Mouse (Mus musculus) liver, embryonic 13.5 days (tissue): ENCODE data around the gene Slc26a1. TPM values are rescaled to one million over a fixed set of nuclear protein-coding genes. Genes with fewer than 3 reads are reported as not detected.

Experiments used
- ATAC-seq: fragments of 200-750 bp; cut with Nextera tagmentation; 2 replicates; pipeline ENCODE4 v1.8.0; 2017; ENCODE audit warnings: low read depth, mild to moderate bottlenecking, moderate number of reproducible peaks, moderate library complexity
- DNase-seq: peaks from one replicate; pipeline ENCODE4 v3.0.0; 2022
- H3K27ac ChIP-seq: fragments of 300-500 bp; sonication (generic); 2 replicates; pipeline ENCODE4 v1.5.1; 2015; ENCODE audit warnings: moderate library complexity, mild to moderate bottlenecking, inconsistent platforms
- H3K27me3 ChIP-seq: fragments of 300-500 bp; sonication (generic); 2 replicates; pipeline ENCODE4 v1.6.1; 2015; ENCODE audit warnings: mild to moderate bottlenecking, inconsistent platforms
- H3K36me3 ChIP-seq: fragments of 300-500 bp; sonication (generic); 2 replicates; pipeline ENCODE4 v1.6.1; 2015; ENCODE audit warnings: mild to moderate bottlenecking, inconsistent platforms
- H3K4me1 ChIP-seq: fragments of 300-500 bp; sonication (generic); replicated peaks from 2 replicates; pipeline ENCODE4 v1.6.1; 2015; ENCODE audit warnings: inconsistent platforms
- H3K4me2 ChIP-seq: fragments of 300-500 bp; sonication (generic); 2 replicates; pipeline ENCODE4 v1.6.1; 2015; ENCODE audit warnings: inconsistent platforms, mild to moderate bottlenecking, moderate library complexity
- H3K4me3 ChIP-seq: fragments of 300-500 bp; sonication (generic); replicated peaks from 2 replicates; pipeline ENCODE4 v1.5.1; 2015; ENCODE audit warnings: mild to moderate bottlenecking, inconsistent platforms
- H3K9ac ChIP-seq: fragments of 300-500 bp; sonication (generic); 2 replicates; pipeline ENCODE4 v1.6.1; 2015; ENCODE audit warnings: mild to moderate bottlenecking, inconsistent platforms
- H3K9me3 ChIP-seq: fragments of 300-500 bp; sonication (generic); replicated peaks from 2 replicates; pipeline ENCODE4 v1.6.1; 2016; ENCODE audit warnings: inconsistent platforms
- WGBS: fragments of 180-500 bp; shearing (Covaris S2); methylation state at CpG from one replicate; pipeline ENCODE4 v1.1.7; 2015; ENCODE audit not compliant: insufficient replicate concordance; 5-methylcytosine and 5-hydroxymethylcytosine counted together
- polyA plus RNA-seq: library from polyadenylated mRNA; unstranded; fragments of >200 nt; fragmentation: Nextera tagmentation; extraction: Ambion mirVana; gene quantifications from 2 replicates; pipeline ENCODE4 v1.2.1, GENCODE M21; 2015

Slc26a1 gene
- polyA plus RNA-seq, 1 experiment from 2014 or later, result 12.0 TPM

GRCm38 (mm10) chr5:108691152-108691551 lies 15.8 kb upstream of the Slc26a1 start:
- H3K27me3 ChIP-seq, result peaks cover 8% of the 10 kb centered on the region; the same call in 1 of the 2 replicates
- DNase-seq (no peak), ATAC-seq (no peak)
- H3K4me3 ChIP-seq, result no peak overlapping the region
- 52% methylated on average over 4 of the region's 4 CpGs for WGBS
- peaks cover 39% of the 10 kb centered on the region for H3K4me1 ChIP-seq
- no peaks in the 10 kb centered on the region for H3K9me3 ChIP-seq
- 0 out of 2 replicates have a peak overlapping the region, but pooled peaks have one; percentile 99 for H3K4me2 ChIP-seq
- H3K36me3 ChIP-seq, result no peaks in the 10 kb centered on the region
- no peak overlapping the region for H3K27ac ChIP-seq
- no peak overlapping the region for H3K9ac ChIP-seq

GRCm38 (mm10) chr5:108689091-108689490 lies 13.7 kb upstream of the Slc26a1 start:
- Histone ChIP-seq H3K27ac (no peak overlapping the region), H3K27me3 (peaks cover 8% of the 10 kb centered on the region; the same call in 1 of the 2 replicates), H3K9ac (no peak overlapping the region), H3K36me3 (no peaks in the 10 kb centered on the region), H3K4me3 (no peak overlapping the region), H3K9me3 (no peaks in the 10 kb centered on the region), H3K4me1 (peaks cover 23% of the 10 kb centered on the region), H3K4me2 (no peak overlapping the region)
- no peak for ATAC-seq
- 70% methylated on average over 5 of the region's 5 CpGs for WGBS
- no peak for DNase-seq

GRCm38 (mm10) chr5:108680871-108681270 lies 5.5 kb upstream of the Slc26a1 start:
- ATAC-seq, result no peak
- no peak overlapping the region for H3K9ac ChIP-seq

GRCm38 (mm10) chr5:108679909-108680308 lies 4.5 kb upstream of the Slc26a1 start:
- H3K27me3 ChIP-seq, result no peaks in the 10 kb centered on the region
- H3K9me3 ChIP-seq, result no peaks in the 10 kb centered on the region
- no peak overlapping the region for H3K9ac ChIP-seq
- no peak overlapping the region for H3K27ac ChIP-seq
- no peak for DNase-seq
- no peaks in the 10 kb centered on the region for H3K36me3 ChIP-seq
- 36% methylated on average over 3 of the region's 3 CpGs for WGBS
- ATAC-seq, result no peak
- peaks cover 63% of the 10 kb centered on the region for H3K4me1 ChIP-seq
- H3K4me3 ChIP-seq, result no peak overlapping the region
- H3K4me2 ChIP-seq, result no peak overlapping the region

More at GRCm38 (mm10) chr5:108680871-108681270, 5.5 kb upstream of the Slc26a1 start:
- no peak overlapping the region; the same call in 1 of the 2 replicates for H3K27ac ChIP-seq
- no peak overlapping the region for H3K4me2 ChIP-seq
- H3K27me3 ChIP-seq, result no peaks in the 10 kb centered on the region
- H3K9me3 ChIP-seq, result no peaks in the 10 kb centered on the region
- 85% methylated on average over 6 of the region's 6 CpGs for WGBS
- DNase-seq, result no peak
- H3K4me1 ChIP-seq, result peaks cover 53% of the 10 kb centered on the region
- H3K36me3 ChIP-seq, result no peaks in the 10 kb centered on the region
- no peak overlapping the region for H3K4me3 ChIP-seq

- no peak overlapping the region for H3K4me2 ChIP-seq
- H3K4me3 ChIP-seq, result no peak overlapping the region
- DNase-seq (no peak), ATAC-seq (no peak)
- H3K9ac ChIP-seq, result 0 out of 2 replicates have a peak overlapping the region, but pooled peaks have one; percentile 3
- no peaks in the 10 kb centered on the region for H3K27me3 ChIP-seq
- peaks cover 75% of the 10 kb centered on the region for H3K4me1 ChIP-seq
- H3K36me3 ChIP-seq, result peaks cover 7% of the 10 kb centered on the region
- H3K9me3 ChIP-seq, result no peaks in the 10 kb centered on the region
- WGBS, result 72% methylated on average over 6 of the region's 6 CpGs
- H3K27ac ChIP-seq, result peak overlapping the region; percentile 96
Measured at GRCm38 (mm10) chr5:108678296-108678854, 3.0 kb upstream of the Slc26a1 start.

GRCm38 (mm10) chr5:108677605-108678295 lies 2.4 kb upstream of the Slc26a1 start:
- Histone ChIP-seq H3K9ac (peak overlapping the region; percentile 79), H3K4me2 (peak overlapping the region; percentile 75), H3K4me1 (peaks cover 81% of the 10 kb centered on the region), H3K9me3 (no peaks in the 10 kb centered on the region), H3K4me3 (peak overlapping the region; percentile 52), H3K36me3 (peaks cover 14% of the 10 kb centered on the region), H3K27ac (peak overlapping the region; percentile 96), H3K27me3 (no peaks in the 10 kb centered on the region)
- DNase-seq (peak; percentile 55), ATAC-seq (peak; percentile 47)
- WGBS, result 9% methylated on average over 25 of the region's 25 CpGs

- H3K4me1 ChIP-seq, result peaks cover 88% of the 10 kb centered on the region
Measured at GRCm38 (mm10) chr5:108676772-108677498, 1.6 kb upstream of the Slc26a1 start.

GRCm38 (mm10) chr5:108674624-108675023 lies 745 bp downstream of the Slc26a1 start:
- DNase-seq, result no peak
- peak overlapping the region; percentile 75 for H3K4me2 ChIP-seq
- H3K4me3 ChIP-seq, result peak overlapping the region; percentile 60
- H3K27ac ChIP-seq, result peak overlapping the region; percentile 96
- H3K27me3 ChIP-seq, result no peaks in the 10 kb centered on the region
- peak overlapping the region; percentile 79 for H3K9ac ChIP-seq
- H3K4me1 ChIP-seq, result peaks cover 98% of the 10 kb centered on the region
- peaks cover 31% of the 10 kb centered on the region for H3K36me3 ChIP-seq
- no peak for ATAC-seq
- H3K9me3 ChIP-seq, result no peaks in the 10 kb centered on the region
- WGBS, result 61% methylated on average over 2 of the region's 2 CpGs

More at GRCm38 (mm10) chr5:108676772-108677498, 1.6 kb upstream of the Slc26a1 start:
- Histone ChIP-seq H3K27me3 (no peaks in the 10 kb centered on the region), H3K4me3 (peak overlapping the region; percentile 52), H3K36me3 (peaks cover 22% of the 10 kb centered on the region), H3K9ac (peak overlapping the region; percentile 79), H3K27ac (peak overlapping the region; percentile 96), H3K9me3 (no peaks in the 10 kb centered on the region), H3K4me2 (peak overlapping the region; percentile 75)
- 4% methylated on average over 5 of the region's 5 CpGs for WGBS
- ATAC-seq (peak; percentile 83), DNase-seq (peak; percentile 69)

GRCm38 (mm10) chr5:108671757-108672156 lies 3.6 kb downstream of the Slc26a1 start:
- DNase-seq, result no peak
- 89% methylated on average over 12 of the region's 12 CpGs for WGBS
- Histone ChIP-seq H3K27ac (peak overlapping the region; percentile 90; the same call in 1 of the 2 replicates), H3K4me1 (peaks cover 85% of the 10 kb centered on the region), H3K9ac (0 out of 2 replicates have a peak overlapping the region, but pooled peaks have one; percentile 18), H3K4me3 (no peak overlapping the region), H3K36me3 (peaks cover 31% of the 10 kb centered on the region), H3K9me3 (no peaks in the 10 kb centered on the region), H3K4me2 (no peak overlapping the region), H3K27me3 (no peaks in the 10 kb centered on the region)
- ATAC-seq, result no peak

- peak; percentile 62 for DNase-seq
- ATAC-seq, result peak; percentile 22
- H3K4me2 ChIP-seq, result no peak overlapping the region
Measured at GRCm38 (mm10) chr5:108670785-108671184, 4.6 kb downstream of the Slc26a1 start.

GRCm38 (mm10) chr5:108669986-108670385 lies 5.4 kb downstream of the Slc26a1 start:
- Histone ChIP-seq H3K27ac (peak overlapping the region; percentile 90), H3K27me3 (peaks cover 7% of the 10 kb centered on the region), H3K4me3 (peak overlapping the region; percentile 64), H3K9ac (peak overlapping the region; percentile 82), H3K4me1 (peaks cover 67% of the 10 kb centered on the region), H3K36me3 (peaks cover 31% of the 10 kb centered on the region), H3K4me2 (peak overlapping the region; percentile 88), H3K9me3 (no peaks in the 10 kb centered on the region)
- 69% methylated on average over 9 of the region's 9 CpGs for WGBS
- no peak for DNase-seq
- no peak for ATAC-seq

More at GRCm38 (mm10) chr5:108670785-108671184, 4.6 kb downstream of the Slc26a1 start:
- Histone ChIP-seq H3K27ac (peak overlapping the region; percentile 90; the same call in 1 of the 2 replicates), H3K9me3 (no peaks in the 10 kb centered on the region), H3K9ac (peak overlapping the region; percentile 27; the same call in 1 of the 2 replicates), H3K27me3 (0 out of 2 replicates have a peak, but pooled peaks cover 5% of the 10 kb centered on the region), H3K36me3 (peaks cover 31% of the 10 kb centered on the region), H3K4me3 (no peak overlapping the region), H3K4me1 (peaks cover 75% of the 10 kb centered on the region)
